Mouse (Mus musculus): ENCODE results near the gene Cyb561d2.
"Not testable (repeated sequence)": the region's sequence is repeated elsewhere in the genome, so short reads cannot be mapped to it uniquely, and the experiment has no call there.

Cyb561d2 gene

GRCm38 (mm10) chr9:107571534-107572326 is 29.7 kb upstream of the Cyb561d2 start:
- no peak for DNase-seq

- no peak for DNase-seq
Measured at GRCm38 (mm10) chr9:107570845-107571244, 28.9 kb upstream of the Cyb561d2 start.

GRCm38 (mm10) chr9:107570016-107570415 is 28.0 kb upstream of the Cyb561d2 start:
- peak; percentile 23 for DNase-seq

- no peak for DNase-seq
Measured at GRCm38 (mm10) chr9:107569270-107569669, 27.3 kb upstream of the Cyb561d2 start.

GRCm38 (mm10) chr9:107568331-107569261 is 26.6 kb upstream of the Cyb561d2 start:
- DNase-seq, result peak; percentile 84

- no peak for DNase-seq
Measured at GRCm38 (mm10) chr9:107567702-107568319, 25.8 kb upstream of the Cyb561d2 start, which contains the start of gene Hyal2. TSS of gene Hyal2 (plus strand) at chr9:107567945.

GRCm38 (mm10) chr9:107566855-107567254 is 24.9 kb upstream of the Cyb561d2 start:
- DNase-seq, result no peak

- peak; percentile 81 for DNase-seq
Measured at GRCm38 (mm10) chr9:107566041-107566709, 24.2 kb upstream of the Cyb561d2 start.

GRCm38 (mm10) chr9:107565556-107565955 is 23.6 kb upstream of the Cyb561d2 start:
- DNase-seq, result not testable (repeated sequence)

GRCm38 (mm10) chr9:107563029-107563581 is 21.1 kb upstream of the Cyb561d2 start, which contains the start of gene Tusc2:
TSS of gene Tusc2 (plus strand) at chr9:107563255.
- peak; percentile 94 for DNase-seq

- no peak for DNase-seq
Measured at GRCm38 (mm10) chr9:107556346-107556745, 14.4 kb upstream of the Cyb561d2 start.

GRCm38 (mm10) chr9:107555701-107556100 is 13.7 kb upstream of the Cyb561d2 start:
- no peak for DNase-seq

- no peak for DNase-seq
Measured at GRCm38 (mm10) chr9:107555031-107555457, 13.1 kb upstream of the Cyb561d2 start.

GRCm38 (mm10) chr9:107554319-107554825 is 12.4 kb upstream of the Cyb561d2 start:
- peak; percentile 97 for DNase-seq

GRCm38 (mm10) chr9:107553541-107554318 is 11.7 kb upstream of the Cyb561d2 start:
- DNase-seq, result peak; percentile 72

GRCm38 (mm10) chr9:107552690-107553393 is 10.8 kb upstream of the Cyb561d2 start:
- no peak for DNase-seq

- DNase-seq, result no peak
Measured at GRCm38 (mm10) chr9:107551890-107552355, 9.9 kb upstream of the Cyb561d2 start.

- peak; percentile 83 for DNase-seq
Measured at GRCm38 (mm10) chr9:107551117-107551889, 9.3 kb upstream of the Cyb561d2 start, which contains the start of gene Rassf1. TSS of gene Rassf1 (plus strand) at chr9:107551555.

- no peak for DNase-seq
Measured at GRCm38 (mm10) chr9:107550491-107551116, 8.6 kb upstream of the Cyb561d2 start.
